Mouse (Mus musculus) stomach, postnatal 0 days (tissue): ENCODE measurements around the gene Sec14l1. TPM values are rescaled to one million over a fixed set of nuclear protein-coding genes. Genes with fewer than 3 reads are reported as not detected.

ENCODE experiments used
- ATAC-seq: fragments of 200-750 bp; cut with Nextera tagmentation; 2 replicates; pipeline ENCODE4 v1.8.0; 2017; ENCODE audit not compliant: low FRiP score, low TSS enrichment
- DNase-seq: peaks from one replicate; pipeline ENCODE4 v3.0.0-alpha.2; 2016; ENCODE audit warnings: low spot score
- H3K27ac ChIP-seq: fragments of 300-500 bp; sonication (generic); replicated peaks from 2 replicates; pipeline ENCODE4 v1.5.1; 2014; ENCODE audit warnings: mild to moderate bottlenecking, control low read depth
- H3K27me3 ChIP-seq: fragments of 300-500 bp; sonication (generic); 2 replicates; pipeline ENCODE4 v1.6.1; 2014; ENCODE audit warnings: low read length; ENCODE audit not compliant: control insufficient read depth, insufficient read depth
- H3K36me3 ChIP-seq: fragments of 300-500 bp; sonication (generic); 2 replicates; pipeline ENCODE4 v1.6.1; 2014; ENCODE audit warnings: low read length, mixed read lengths; ENCODE audit not compliant: control insufficient read depth, insufficient read depth
- H3K4me1 ChIP-seq: fragments of 300-500 bp; sonication (generic); replicated peaks from 2 replicates; pipeline ENCODE4 v1.6.1; 2014; ENCODE audit warnings: antibody characterized with exemption; ENCODE audit not compliant: control insufficient read depth, insufficient read depth
- H3K4me2 ChIP-seq: fragments of 300-500 bp; sonication (generic); replicated peaks from 2 replicates; pipeline ENCODE4 v1.6.1; 2014; ENCODE audit warnings: low read depth, mild to moderate bottlenecking, control low read depth, moderate library complexity
- H3K4me3 ChIP-seq: fragments of 300-500 bp; sonication (generic); 2 replicates; pipeline ENCODE4 v1.5.1; 2014; ENCODE audit warnings: low read depth, low read length, control low read depth
- H3K9ac ChIP-seq: fragments of 300-500 bp; sonication (generic); 2 replicates; pipeline ENCODE4 v1.6.1; 2014; ENCODE audit warnings: mild to moderate bottlenecking, low read length, control low read depth, mixed read lengths
- H3K9me3 ChIP-seq: fragments of 300-500 bp; sonication (generic); 2 replicates; pipeline ENCODE4 v1.6.1; 2016; ENCODE audit warnings: low read length; ENCODE audit not compliant: control insufficient read depth
- CTCF ChIP-seq: IDR thresholded peaks from 2 replicates; pipeline ENCODE4 v1.5.1; 2016; ENCODE audit warnings: antibody characterized with exemption, low read depth, mild to moderate bottlenecking, moderate library complexity
- EP300 ChIP-seq: optimal IDR thresholded peaks from 2 replicates; pipeline ENCODE3; 2016; ENCODE audit warnings: antibody characterized with exemption
- WGBS: fragments of 180-500 bp; shearing (Covaris S2); extraction: QIAGEN DNeasy Blood & Tissue Kit; methylation state at CpG from one replicate; pipeline ENCODE4 v1.1.7; 2014; 5-methylcytosine and 5-hydroxymethylcytosine counted together
- polyA plus RNA-seq: library from polyadenylated mRNA; unstranded; fragments of >200 nt; fragmentation: Nextera tagmentation; extraction: Ambion mirVana; gene quantifications from 2 replicates; pipeline ENCODE4 v1.2.1, GENCODE M21; 2015

Gene Sec14l1
- polyA plus RNA-seq, 1 experiment from 2014 or later: 28.4 TPM

GRCm38 (mm10) chr11:117106633-117107334 is 8.2 kb upstream of the Sec14l1 start:
- TF ChIP-seq EP300: no peak
- 68% methylated on average over 13 of the region's 13 CpGs for WGBS
- H3K4me2 ChIP-seq: no peak overlapping the region
- peaks cover 16% of the 10 kb centered on the region for H3K4me1 ChIP-seq
- ATAC-seq: no peak
- no peak for DNase-seq
- no peaks in the 10 kb centered on the region for H3K36me3 ChIP-seq
- H3K27ac ChIP-seq: no peak overlapping the region
- no peak overlapping the region for H3K9ac ChIP-seq
- no peaks in the 10 kb centered on the region for H3K27me3 ChIP-seq
- no peaks in the 10 kb centered on the region for H3K9me3 ChIP-seq
- H3K4me3 ChIP-seq: no peak overlapping the region

GRCm38 (mm10) chr11:117107837-117108236 is 7.1 kb upstream of the Sec14l1 start:
- ATAC-seq: no peak
- no peaks in the 10 kb centered on the region for H3K36me3 ChIP-seq
- peaks cover 16% of the 10 kb centered on the region for H3K4me1 ChIP-seq
- H3K4me2 ChIP-seq: no peak overlapping the region
- H3K4me3 ChIP-seq: no peak overlapping the region
- whole genome bisulfite sequencing: 91% methylated on average over 2 of the region's 2 CpGs
- H3K9ac ChIP-seq: no peak overlapping the region
- DNase-seq: no peak
- H3K27me3 ChIP-seq: no peaks in the 10 kb centered on the region
- no peak overlapping the region for H3K27ac ChIP-seq
- TF ChIP-seq EP300 (no peak), CTCF (no peak)
- no peaks in the 10 kb centered on the region for H3K9me3 ChIP-seq

GRCm38 (mm10) chr11:117108595-117108994 is 6.4 kb upstream of the Sec14l1 start:
- Histone ChIP-seq H3K4me3 (no peak overlapping the region), H3K9ac (no peak overlapping the region), H3K4me1 (peaks cover 15% of the 10 kb centered on the region), H3K4me2 (no peak overlapping the region), H3K36me3 (no peaks in the 10 kb centered on the region), H3K9me3 (no peaks in the 10 kb centered on the region), H3K27me3 (no peaks in the 10 kb centered on the region), H3K27ac (peak overlapping the region; percentile 58)
- DNase-seq: peak; percentile 64
- no peak for TF ChIP-seq EP300
- no peak for TF ChIP-seq CTCF
- no peak for ATAC-seq
- 21% methylated on average over 9 of the region's 9 CpGs for WGBS

DNA sequence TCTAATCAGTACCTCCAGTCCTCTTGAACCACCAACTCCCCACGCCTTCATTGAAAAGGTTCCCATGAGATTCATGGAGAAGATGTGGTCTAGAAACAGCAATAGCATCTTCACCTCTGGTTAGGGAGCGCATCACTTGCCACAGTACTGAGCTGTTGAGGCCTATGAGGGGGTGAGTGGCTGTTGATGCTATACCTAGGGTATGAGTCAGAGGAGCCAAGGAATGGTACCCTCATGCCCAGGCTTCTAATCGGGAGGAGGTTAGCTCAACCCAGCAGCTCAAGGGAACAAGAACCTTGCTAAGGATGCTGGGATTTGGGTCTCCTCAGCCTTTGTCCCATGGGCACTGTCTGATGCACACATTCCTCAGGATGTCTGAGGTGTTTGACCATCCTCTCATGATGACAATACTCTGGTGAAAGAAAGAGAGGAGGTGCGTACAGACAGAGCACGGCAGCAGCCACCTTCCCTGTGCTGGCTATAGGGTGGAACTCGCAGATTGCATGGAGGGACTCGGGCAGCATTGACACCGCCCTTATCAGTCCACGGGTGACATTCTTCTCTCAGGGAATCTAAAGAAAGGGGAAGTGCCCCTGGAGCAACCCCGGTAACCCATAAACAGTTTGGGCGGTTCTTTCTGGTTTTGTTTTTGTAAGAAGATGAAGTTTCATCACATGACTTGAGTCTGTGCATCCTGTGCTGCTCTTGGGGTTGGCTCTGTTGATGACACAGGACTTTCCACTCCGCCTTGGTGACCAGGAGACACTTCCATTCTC is 5.6 kb upstream of the Sec14l1 start:
- no peak for TF ChIP-seq CTCF
- no peak for TF ChIP-seq EP300
- no peaks in the 10 kb centered on the region for H3K36me3 ChIP-seq
- H3K9me3 ChIP-seq: no peaks in the 10 kb centered on the region
- 69% methylated on average over 12 of the region's 12 CpGs for WGBS
- peak overlapping the region; percentile 58 for H3K27ac ChIP-seq
- no peak overlapping the region for H3K9ac ChIP-seq
- ATAC-seq (no peak), DNase-seq (no peak)
- H3K4me3 ChIP-seq: no peak overlapping the region
- no peaks in the 10 kb centered on the region for H3K27me3 ChIP-seq
- H3K4me1 ChIP-seq: peaks cover 10% of the 10 kb centered on the region
- H3K4me2 ChIP-seq: no peak overlapping the region

DNA sequence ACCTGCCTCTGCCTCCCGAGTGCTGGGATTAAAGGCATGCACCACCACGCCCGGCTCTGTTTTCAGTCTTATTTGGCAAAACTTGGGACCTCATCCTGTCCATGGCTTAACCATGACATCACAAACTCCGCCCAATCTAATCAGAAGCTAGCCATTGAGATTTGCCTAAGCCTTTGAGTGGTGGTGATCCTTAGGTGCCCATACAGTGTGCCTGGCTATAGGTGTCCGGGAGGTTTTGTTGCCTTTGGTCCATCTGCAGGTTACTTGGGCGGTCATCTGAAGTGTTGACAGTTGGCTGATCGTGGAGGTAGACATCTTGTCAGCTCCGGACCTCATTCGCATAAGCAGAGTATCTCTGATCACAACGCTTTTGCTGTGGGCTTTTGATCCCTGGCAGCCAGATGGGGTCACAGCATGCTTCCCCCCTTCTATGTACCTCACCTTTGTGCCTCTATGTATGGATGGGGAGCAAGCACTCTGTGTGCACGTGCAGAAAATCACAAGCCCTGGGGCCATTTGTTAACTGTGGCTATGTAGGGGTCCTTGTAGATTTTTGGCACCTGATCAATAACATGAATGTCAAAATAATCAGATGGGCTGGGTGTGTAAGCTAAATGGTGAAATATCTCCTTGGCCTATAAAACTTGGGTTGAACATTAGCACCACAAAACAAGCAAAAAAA is 2.9 kb upstream of the Sec14l1 start:
- H3K27ac ChIP-seq: no peak overlapping the region; the same call in 1 of the 2 replicates
- 85% methylated on average over 11 of the region's 11 CpGs for WGBS
- DNase-seq (no peak), ATAC-seq (no peak)
- no peaks in the 10 kb centered on the region for H3K9me3 ChIP-seq
- H3K4me3 ChIP-seq: no peak overlapping the region
- no peak overlapping the region for H3K9ac ChIP-seq
- TF ChIP-seq EP300 (no peak), CTCF (no peak)
- no peaks in the 10 kb centered on the region for H3K36me3 ChIP-seq
- no peak overlapping the region for H3K4me2 ChIP-seq
- H3K27me3 ChIP-seq: no peaks in the 10 kb centered on the region
- H3K4me1 ChIP-seq: peaks cover 13% of the 10 kb centered on the region
